Mouse (Mus musculus) urinary bladder, adult 18-20 months (tissue): ENCODE results near the gene Slco3a1.
A peak's percentile ranks its signal among the peaks of the same experiment; 100 is the strongest.
"Not testable (repeated sequence)": the region's sequence is repeated elsewhere in the genome, so short reads cannot be mapped to it uniquely, and the experiment has no call there.

Experiments used
- DNase-seq, 2 experiments: peaks; one replicate each; pipeline ENCODE4 v3.0.0; 2022; ENCODE audit warnings: low spot score in 2 of 2, mixed read lengths in 2 of 2

Slco3a1 gene

GRCm38 (mm10) chr7:74429252-74429651, 125.3 kb downstream of the Slco3a1 start:
- DNase-seq, result no peak

- DNase-seq, result no peak
These were observed 127.4 kb downstream of the Slco3a1 start for GRCm38 (mm10) chr7:74427135-74427534.

GRCm38 (mm10) chr7:74425941-74426340, 128.6 kb downstream of the Slco3a1 start:
- no peak for DNase-seq

- DNase-seq, result peak; percentile 27 to 28
These were observed 130.4 kb downstream of the Slco3a1 start for GRCm38 (mm10) chr7:74423928-74424850.

- no peak for DNase-seq
These were observed 131.3 kb downstream of the Slco3a1 start for GRCm38 (mm10) chr7:74423316-74423715.

- no peak for DNase-seq
These were observed 131.8 kb downstream of the Slco3a1 start for GRCm38 (mm10) chr7:74422731-74423130.

- DNase-seq, result no peak
These were observed 132.6 kb downstream of the Slco3a1 start for GRCm38 (mm10) chr7:74422002-74422401.

DNA sequence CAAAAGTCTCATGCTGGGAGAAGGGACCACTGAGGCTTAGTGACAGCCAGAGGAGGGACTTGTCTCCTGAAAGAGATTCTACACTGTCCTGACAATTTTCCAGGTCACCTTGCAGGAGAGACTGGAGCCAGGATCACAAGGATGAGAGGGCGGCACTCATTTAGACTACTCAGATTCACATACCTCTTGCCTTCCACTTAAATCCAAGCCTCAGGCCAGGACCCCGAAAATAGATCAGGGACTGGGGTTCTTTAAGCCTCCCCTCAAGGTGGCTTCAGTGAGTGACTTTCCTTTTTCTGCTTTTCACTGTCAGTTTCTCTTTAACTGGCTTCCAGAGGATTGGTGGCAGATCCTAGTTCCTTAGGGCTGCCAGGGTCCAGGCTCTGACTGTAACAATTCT, 133.0 kb downstream of the Slco3a1 start:
- no peak for DNase-seq

GRCm38 (mm10) chr7:74419706-74420105, 134.9 kb downstream of the Slco3a1 start:
- no peak for DNase-seq

DNA sequence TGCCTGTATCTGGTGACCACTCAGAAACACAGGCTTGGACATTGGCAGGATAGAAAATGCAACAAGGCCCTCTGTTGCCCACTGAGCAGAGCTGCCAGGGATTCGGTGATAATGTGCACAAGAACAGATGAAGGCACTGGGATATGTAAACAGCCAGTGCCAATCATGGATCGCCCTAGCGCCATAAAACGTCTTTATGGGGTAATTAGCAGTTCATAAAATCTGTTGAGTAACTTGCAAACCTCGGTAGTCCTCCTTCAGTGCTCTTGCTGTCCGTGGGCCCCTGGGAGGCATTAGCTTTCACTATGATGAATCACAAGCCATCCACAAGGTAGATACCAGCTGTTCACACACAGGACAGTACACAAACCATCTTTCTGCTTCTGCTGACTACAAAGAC, 137.6 kb downstream of the Slco3a1 start:
- no peak for DNase-seq

GRCm38 (mm10) chr7:74415241-74415640, 139.3 kb downstream of the Slco3a1 start:
- DNase-seq, result no peak

DNA sequence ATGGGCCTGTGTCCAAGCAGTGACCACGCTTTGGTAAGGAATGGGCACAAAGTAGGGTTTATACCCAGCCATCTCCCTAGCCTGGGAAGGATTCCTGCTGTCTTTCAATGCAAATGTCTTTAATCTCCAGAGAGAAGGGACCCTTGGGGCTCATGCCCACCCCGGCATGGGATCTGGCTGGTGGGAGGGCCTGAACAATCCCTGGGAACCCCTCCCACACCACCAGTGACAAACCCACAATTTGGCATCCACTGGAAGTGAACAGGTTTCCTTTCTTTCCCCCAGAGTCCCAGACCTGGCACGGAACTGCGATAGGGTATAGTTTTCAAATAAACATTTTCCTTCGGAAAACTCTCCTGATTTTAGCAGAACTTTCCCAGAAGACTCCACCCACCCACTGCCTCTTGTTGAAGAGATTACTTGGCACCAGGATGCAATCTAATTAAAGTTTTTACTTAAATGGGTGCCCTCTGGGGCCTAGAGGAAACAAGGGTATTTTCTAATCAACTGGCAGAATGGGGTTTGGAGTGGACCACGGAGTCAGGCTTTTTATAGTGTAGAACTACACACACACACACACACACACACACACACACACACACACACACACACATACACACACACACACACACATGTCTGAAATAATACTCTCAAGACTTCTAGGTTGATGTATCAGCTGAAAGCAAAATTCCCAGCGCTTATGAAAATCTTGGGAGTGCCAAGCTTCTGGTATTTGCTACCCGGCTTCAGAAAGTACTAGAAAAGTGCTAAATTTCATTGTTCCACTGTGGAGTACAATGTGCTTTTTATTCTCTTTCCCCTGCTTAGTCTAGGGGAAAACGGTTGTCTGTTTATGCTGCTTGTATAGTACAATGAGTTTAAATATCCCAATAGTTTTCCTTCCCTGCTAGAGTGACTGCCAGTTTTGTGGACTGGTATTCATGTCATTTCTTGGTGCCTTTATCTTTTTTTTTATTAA, 140.6 kb downstream of the Slco3a1 start:
- no peak for DNase-seq

- DNase-seq, result peak in 1 of 2 experiments; percentile 29
These were observed 145.8 kb downstream of the Slco3a1 start for GRCm38 (mm10) chr7:74408601-74409323.

DNA sequence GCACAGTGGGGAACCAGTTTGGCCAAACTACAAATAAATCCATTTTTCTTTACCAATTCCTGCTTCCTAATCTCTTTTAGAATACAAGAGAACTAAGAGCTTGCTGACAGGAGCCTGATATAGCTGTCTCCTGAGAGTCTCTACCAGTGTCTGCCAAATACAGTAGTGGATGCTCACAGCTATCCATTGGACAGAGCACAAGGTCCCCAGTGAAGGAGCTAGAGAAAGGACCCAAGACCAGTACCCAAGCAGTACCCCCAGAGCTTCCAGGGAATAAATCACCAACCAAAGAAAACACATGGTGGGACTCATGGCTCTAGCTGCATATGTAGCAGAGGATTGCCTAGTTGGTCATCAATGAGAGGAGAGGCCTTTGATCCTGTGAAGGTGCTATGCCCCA, 146.7 kb downstream of the Slco3a1 start:
- DNase-seq, result not testable (repeated sequence)

DNA sequence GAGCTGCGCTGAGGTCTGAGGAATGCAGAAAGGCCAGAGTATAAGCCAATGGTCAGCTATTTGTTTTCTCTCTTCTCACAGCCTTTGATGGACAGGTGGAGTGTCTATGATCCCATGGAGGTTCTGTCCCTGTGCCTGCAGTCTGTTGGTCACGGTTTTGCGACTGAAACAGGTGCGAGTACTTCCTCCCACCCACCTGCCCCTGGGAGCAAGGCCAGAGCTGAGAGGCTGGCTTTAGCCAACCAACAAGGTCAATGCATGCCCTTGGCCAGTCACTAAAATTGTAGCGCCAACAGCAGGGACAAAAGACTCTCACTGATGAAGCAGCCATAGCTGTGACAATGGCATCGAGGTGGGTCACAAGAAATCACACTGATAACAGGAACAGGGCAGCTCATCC, 154.9 kb downstream of the Slco3a1 start:
- no peak for DNase-seq

DNA sequence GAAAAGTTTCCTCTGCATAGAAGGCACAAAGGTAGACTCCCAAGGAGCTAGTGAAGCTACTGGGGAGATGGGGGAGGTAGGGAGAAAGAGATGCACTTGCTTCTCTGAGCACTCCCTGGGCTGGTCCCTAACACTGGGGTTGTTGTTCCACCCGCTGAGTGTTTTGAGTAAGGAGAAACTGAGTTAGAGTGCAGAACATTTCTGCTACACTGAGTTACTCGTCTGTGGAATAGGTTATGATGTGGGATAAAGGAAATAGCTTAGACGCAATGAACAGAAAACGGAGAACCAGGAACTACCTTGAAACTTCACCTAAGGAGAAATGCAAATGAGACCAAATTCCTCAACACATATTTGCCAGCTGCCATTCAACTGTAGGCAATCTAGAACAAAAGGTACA, 155.4 kb downstream of the Slco3a1 start:
- DNase-seq, result no peak

GRCm38 (mm10) chr7:74398326-74398725, 156.3 kb downstream of the Slco3a1 start:
- DNase-seq, result no peak

GRCm38 (mm10) chr7:74391451-74391873, 163.1 kb downstream of the Slco3a1 start:
- DNase-seq, result no peak

DNA sequence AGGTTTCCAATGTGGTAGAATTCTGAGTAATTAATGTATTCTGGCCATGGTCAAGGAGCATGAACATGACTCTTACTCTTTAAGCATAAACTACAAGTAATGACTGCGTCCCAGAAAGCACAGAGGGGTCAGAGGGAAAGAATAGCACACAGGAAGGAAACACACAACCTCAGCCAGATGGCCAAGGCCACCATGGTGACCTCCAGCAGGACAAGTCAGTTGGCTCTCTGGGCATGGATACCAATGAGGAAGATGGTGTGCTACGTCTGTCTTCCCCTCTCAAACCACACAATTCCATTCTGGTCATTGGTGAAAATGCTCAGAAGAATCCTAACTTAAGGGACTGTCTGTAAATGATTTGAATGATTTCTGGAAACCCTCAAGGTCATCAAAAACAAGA, 165.0 kb downstream of the Slco3a1 start:
- DNase-seq, result no peak

DNA sequence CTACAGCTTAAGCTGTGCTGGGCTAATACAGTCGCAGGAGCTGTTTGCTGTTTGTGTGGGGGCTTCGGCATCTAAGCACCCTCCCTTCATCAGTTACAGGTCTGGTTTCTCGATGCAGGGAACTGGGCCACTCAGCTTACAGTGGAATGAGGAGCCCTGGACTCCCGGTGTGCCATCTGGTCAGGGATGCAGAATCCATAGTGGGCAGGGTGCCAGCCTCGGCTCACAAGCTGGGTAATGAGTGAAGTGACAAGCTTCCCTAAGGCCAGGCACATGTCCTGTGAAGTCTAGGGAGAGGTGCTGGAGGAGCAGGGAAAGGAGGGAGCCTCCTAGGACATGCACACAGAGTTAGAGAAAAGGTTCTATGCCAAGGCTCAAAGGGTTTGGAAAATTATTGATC, 168.3 kb downstream of the Slco3a1 start:
- no peak for DNase-seq

DNA sequence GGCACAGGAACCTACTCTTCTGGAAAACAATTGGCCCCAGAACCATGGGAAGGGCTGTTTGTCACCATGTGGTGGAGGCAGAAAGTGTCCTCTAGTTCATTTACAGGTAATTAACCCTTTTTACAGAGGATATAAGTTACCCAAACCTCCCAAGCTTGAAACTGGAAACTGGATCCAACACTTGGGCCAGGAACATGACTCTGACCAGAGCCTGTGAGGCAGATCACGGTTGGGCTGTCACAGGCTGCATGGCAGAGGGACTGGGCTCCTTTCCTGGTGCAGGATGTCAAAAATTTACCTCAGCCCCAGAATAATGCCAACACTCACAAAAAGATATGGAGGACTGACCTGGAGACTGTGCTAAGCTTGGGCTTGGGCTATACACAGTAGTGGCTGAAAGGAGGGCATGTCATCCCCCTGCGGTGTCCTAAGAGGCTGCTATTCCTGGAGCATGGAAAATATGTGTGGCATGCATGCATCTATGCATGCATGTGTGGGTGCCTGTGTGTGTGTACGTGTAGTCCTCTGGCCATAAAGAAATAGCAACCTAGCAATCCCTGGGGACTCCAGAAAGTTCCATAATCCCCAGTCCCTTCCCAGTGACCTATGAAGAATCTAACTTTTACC, 171.4 kb downstream of the Slco3a1 start:
- no peak for DNase-seq
